Mouse (Mus musculus): ENCODE measurements around the gene Papolb. TPM values are rescaled to one million over a fixed set of nuclear protein-coding genes. Genes with fewer than 3 reads are reported as not detected.

Gene Papolb
- total RNA-seq, 1 experiment from 2014 or later: 0.30 TPM

Other genes starting within 250 kb of the Papolb start
- gene Foxk1, start 128.6 kb downstream of the Papolb start, total RNA-seq (2021): 24.2 and 27.3 TPM in 2 replicates
- 17.7 and 28.4 TPM in 2 replicates for gene Ap5z1, start 66.1 kb downstream of the Papolb start, total RNA-seq (2021)
- gene Radil, start 21.0 kb upstream of the Papolb start, total RNA-seq (2021): 2.9 and 8.1 TPM in 2 replicates
- 28.5 and 32.3 TPM in 2 replicates for gene Mmd2, start 78.7 kb upstream of the Papolb start, total RNA-seq (2021)
- 93.2 and 98.2 TPM in 2 replicates for gene Wipi2, start 97.6 kb upstream of the Papolb start, total RNA-seq (2021)
- 15.7 and 21.9 TPM in 2 replicates for gene Slc29a4, start 162.4 kb upstream of the Papolb start, total RNA-seq (2021)

All from adrenal gland, postnatal 25 days (tissue).